Mouse (Mus musculus) brain, adult 2 months (tissue): ENCODE measurements around the gene Man2a1.
A peak's percentile ranks its signal among the peaks of the same experiment; 100 is the strongest.

Source experiments
- DNase-seq: peaks from one replicate; pipeline ENCODE4 v3.0.0; 2011; ENCODE audit warnings: low read depth, low spot score

Gene Man2a1

DNA sequence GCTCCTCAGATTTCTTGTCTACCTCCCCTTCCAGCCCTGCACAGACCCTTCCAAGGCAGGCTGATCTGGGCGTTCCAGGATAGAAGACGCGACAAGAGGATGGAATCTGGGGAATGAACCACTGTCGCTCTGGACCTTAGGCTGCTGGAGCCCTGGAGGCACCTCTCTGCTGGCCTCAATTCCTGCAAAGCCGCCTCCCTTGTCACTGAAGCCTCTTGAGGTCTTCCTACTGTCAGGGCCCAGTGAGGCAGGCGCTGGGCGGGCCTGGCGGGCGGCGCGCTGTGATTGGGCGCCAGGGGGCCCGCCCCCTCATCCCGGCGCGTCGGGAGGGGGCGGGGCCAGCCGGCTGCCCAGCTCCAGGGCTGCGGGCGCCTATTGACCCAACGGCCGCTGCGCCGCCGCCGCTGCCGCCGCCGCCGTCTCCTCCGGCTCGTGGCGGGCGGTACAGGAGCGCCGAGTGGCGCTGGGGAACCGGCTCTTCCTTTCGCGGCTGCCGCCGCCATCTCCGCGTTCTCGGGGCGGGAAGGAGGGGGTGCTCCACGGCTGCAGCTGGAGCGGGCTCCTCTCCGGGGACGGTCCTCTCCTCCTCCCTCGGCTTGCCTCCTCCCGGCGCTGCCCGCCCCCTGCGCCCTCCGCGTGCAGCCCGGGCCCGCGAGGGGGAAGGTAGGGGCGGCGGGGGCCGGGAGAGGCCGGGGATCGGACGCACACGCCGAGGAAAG is at the start of gene Man2a1:
Man2a1 (plus strand) TSS at position 365 of the 719 bp plus-strand sequence.
- peak; percentile 93 for DNase-seq

DNA sequence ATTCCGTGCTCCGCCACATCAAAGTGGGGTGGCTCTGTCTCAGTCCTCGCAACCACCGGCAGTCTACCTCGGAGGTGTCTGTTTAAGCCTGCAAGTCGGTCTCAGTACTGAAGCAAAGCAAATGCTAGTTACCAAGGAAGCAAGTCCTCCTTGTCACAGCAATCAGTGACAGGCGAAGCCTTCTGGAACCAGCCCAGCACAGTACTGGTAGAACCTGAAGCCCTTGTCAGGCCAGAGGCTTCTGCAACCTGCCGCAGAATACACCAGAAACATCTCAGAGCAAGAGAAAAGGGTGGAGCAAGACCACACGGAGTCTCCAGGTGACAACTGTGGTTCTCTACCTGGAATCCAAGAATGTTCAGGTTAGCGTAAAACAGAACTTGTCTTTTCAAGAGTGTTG is 47.2 kb upstream of the Man2a1 start:
- DNase-seq: no peak

DNA sequence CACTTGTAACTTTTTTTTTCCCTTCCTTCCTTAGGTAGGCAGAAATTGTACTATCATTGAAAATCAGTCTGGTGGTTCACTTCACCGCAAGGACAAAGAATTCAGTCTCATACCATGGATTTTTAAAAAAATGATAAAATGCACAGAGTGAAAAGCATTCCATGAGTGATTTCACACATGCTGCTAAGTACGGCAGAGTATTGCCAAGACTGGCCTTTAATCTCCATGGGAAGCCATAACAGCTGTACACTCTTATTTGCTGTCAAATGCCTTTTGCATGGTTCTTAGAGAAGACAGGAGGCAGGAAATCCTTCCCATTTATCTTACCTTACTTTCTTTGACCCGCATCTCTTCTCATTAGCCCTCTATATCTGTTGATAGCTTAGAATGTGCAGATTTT is 45.6 kb upstream of the Man2a1 start:
- no peak for DNase-seq

DNA sequence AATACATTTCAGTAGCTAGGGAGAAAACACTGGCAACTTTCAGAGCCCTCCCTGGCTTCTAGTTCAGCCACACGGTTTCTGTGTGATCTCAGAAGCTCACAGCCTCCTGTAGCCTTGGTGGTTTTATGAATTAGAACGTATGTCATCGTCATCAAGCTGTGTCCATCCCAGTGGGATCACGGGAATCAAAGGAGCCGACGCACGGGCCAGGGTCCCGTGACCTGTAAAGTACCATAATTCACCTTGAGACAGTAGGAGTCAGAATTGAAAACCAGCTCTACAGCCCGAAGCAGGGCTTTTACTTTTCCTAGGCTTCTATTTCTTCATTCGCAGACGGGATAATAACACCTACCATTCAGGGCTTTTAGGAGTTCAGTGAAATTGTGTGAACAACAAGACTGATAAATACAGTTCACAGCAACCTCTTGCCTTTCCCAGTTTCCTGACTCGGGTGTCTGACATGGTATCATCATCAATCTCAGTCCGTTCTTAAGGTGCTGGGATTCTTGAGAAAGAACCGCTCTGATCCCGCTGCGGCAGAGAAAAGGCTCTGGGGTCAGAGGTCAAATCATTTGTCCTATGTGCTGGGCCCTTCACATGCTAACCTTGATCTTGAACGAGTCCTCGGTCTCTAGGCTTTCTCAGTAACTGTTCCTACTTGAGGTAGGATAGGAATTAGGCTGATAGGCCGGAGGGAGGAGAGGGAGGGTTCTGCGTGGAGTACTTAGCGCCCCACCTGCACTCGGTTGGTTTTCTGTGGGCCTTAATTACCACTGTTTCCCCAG is 43.7 kb upstream of the Man2a1 start:
- no peak for DNase-seq

DNA sequence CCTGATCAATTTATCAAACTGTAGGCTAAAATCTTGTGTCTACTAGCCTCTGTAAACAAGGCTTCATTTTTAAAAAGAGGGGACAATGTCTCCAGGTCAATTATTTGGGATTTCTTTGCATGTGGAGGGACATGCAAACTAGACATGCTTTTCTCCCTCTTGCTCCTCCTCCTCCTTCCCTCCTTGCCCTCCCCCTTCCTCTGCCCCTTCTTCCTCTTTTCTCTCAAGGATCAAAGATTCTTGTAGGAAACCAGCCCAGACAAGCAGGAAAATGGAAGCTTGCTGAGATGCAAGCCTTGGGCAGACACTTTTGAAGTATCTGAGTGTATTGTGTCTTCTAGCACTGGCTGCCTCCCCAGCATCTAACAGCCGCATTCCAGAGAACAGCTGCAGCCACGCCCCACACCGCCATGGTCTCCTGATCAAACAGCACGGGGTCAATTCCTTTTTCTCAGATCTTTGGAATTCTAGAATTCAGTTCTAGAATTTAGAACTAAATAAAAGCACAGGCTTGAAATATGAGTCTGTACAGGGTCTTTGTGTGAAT is 41.5 kb upstream of the Man2a1 start:
- DNase-seq: no peak

DNA sequence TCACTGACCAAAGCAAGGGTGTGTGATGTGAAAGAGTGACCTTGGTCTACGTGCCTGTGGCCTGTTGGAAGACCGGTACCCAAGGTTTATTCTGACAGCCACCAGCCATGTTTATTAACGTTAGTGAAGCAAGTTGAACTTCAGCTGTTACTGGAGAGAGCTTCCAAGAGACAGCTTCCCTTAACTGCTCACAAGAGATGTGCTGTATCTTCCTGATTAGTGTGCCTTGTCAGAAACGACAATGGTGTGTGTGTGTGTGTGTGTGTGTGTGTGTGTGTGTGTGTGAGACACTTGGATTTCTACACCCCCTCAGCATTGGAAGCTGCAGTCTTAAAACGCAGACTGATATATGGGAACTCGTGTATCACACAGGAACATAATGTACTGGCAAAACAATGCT is 34.1 kb upstream of the Man2a1 start:
- DNase-seq: no peak

DNA sequence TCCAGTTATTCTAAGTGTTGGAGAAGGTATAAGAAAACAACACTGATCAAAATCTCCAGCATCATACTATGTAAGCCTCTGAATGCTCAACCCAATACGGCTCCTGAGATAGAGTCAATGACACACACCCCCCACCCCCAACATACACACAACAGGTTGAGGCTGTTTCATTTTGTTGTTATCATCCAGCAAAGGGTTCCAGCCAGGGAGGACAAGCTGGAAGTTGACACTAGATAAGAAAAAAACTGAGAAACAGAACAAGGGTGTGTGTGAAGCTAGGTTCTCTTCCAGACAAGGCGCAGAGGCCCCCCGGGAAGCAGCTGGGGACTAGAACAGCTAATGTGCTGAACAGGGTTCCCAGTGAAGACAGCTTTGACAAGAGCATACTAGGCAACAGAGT is 33.0 kb upstream of the Man2a1 start:
- no peak for DNase-seq

DNA sequence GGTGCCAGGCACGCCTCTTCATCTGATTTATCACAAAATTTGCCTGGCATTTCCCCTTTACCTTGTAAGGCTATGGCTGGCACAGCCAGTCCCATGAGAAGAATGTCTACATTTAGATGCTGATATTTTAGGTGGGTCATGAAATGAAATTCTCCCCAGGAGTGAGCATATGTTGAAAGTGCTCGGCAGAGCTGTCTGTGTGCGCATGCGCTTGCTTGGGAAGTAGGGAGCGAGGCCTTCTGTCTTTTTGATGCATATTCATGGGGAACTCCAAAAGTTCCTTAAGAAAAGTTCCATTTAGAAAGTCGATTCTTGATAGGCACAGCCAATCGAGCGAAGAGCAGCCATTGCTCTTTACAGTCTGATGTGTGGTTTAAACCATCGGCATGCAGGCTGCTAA is 26.6 kb upstream of the Man2a1 start:
- DNase-seq: peak; percentile 54

DNA sequence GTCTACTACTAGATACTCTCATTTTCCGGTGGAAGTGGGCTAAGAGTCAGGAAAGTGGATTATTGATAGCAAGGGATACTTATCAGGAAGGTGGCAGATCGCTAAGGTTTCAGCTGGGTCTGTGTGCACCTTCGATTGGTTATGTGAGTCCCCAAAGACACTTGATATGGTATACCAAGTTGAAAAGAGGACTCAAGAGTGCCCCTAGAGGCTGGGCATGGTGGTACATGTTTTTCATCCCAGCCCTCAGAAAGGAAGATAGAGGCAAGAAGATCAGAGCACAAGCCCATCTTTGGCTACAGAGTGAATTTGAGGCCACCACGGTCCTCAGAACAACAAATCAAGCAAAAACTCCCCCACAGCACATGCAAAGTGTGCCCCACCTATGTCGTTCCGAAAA is 25.3 kb upstream of the Man2a1 start:
- DNase-seq: no peak

DNA sequence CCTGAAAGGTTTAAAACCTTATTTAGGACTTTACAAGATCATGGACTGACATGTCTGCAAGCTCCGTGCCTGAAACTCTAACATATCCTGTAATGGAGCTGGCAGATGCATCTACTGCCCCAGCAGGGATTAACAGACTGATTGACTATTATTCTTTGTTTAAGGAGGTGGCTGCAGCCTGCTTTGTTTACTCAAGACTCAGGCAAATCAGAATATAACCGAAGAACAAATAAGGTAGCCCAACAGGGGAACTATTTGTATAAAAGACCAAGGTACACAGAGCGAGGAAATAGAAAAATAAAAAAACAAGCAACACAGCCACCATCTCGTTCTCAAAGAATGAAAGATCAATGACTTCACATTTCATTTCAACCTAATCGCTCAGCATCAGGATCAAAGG is 23.1 kb upstream of the Man2a1 start:
- DNase-seq: no peak

DNA sequence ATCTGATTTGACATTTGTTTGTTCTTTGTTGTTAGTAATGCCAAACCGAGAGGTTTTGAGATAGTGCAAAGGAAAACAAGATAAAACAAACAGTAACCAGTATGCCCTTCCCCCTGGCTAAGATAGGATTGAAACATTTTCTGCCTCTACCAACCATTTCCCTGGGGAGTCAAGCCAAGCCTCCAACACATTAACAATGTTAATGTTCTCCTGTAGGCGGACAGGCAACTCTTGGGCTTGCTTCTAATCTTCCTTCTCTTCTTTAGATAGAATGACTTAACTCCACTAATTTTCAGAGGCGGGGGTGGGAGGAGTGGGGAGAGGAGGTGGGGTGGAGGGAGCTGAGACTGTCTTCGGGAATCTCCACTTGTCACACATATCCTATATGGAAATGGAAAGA is 22.2 kb upstream of the Man2a1 start:
- peak; percentile 68 for DNase-seq

DNA sequence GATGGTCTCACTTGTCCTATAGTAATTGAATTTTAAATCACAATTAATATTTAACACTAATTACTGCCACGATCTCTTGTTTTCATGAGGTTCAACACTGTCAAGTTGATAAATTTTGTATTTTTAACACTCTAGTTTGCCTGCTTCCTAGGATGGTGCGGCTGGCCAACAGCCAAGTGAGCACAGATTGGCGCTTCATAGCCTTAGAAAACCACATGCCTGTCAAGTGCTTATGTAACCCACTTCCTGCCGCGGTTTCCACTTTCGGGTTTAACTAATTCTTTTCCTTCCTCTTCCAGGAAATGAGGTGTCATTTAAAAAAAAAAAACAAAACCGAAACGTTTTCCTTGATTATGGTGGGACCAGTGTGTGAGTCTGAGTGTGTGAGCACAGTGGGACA is 20.8 kb upstream of the Man2a1 start:
- peak; percentile 87 for DNase-seq

DNA sequence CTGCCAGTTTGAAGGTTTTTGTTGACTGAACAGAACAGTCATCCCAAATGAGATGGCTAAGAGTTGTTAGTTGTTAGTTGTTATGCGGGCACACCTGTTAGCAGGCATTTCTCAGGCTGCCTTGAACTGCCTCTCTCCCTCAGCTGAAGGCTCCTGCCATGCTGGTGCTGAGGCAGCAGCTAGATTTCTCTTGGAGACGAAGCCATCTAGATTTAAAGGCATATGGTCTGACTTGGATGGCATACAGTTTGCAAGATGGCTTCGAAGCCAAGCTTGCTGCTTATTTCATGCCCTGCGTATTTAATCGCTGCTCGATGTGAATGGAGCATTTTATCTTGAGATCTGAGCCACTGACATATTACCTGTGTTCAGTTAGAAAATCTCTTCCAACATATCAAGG is 19.4 kb upstream of the Man2a1 start:
- peak; percentile 26 for DNase-seq

DNA sequence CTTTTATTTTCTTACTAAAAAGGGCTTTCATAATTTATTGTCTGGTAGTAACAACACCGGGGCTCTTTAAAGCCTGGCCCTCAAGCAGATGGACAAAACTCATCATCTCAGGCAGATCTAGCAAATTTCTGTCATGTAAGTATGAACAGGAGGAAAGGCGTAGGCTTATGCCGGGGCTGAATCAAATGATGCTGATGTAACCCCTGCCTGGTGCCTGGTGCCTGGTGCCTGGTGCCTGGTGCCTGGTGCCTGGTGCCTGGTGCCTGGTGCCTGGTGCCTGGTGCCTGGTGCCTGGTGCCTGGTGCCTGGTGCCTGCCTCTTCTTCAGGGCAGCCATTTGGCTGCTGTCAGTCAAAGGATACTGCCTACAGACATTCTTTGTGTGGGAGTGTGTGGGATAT is 18.6 kb upstream of the Man2a1 start:
- peak; percentile 30 for DNase-seq

DNA sequence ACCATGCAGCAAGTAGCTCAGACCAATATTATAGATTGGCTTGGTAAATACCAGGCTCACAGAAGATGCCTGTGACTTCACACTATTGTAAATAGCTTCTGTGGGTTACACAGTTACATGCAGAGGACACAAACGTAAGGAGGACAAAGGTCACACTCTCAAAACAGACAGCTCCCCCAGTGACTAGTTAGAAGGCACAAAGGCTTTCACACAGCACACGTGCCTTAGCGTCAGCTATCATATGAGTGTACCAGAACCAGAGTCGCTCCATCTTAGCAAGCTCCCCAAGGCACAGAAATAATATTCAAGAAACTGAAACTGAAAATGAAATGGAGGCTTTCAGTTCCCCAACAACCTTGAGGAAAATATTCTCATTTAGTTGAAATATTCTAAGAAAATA is 10.1 kb upstream of the Man2a1 start:
- DNase-seq: no peak

DNA sequence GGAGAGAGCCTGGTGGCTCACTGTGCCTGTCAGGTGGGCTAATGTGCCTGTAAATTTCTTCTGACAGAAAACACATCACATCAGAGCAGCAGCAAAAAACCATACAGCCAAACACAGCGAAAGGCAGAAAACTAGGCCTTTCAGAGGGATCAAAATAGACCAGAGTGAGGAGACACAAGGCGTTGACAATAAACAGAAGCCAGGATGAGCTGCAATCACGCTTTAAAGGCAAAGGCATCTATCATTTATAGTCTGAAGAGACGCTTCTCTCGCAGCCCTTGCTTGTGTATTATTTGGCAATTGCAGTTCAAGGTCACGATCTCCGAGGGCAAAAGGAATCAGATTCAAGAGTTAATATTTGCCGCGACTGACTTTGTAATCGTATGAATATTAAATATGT is 9.2 kb upstream of the Man2a1 start:
- DNase-seq: peak; percentile 31

DNA sequence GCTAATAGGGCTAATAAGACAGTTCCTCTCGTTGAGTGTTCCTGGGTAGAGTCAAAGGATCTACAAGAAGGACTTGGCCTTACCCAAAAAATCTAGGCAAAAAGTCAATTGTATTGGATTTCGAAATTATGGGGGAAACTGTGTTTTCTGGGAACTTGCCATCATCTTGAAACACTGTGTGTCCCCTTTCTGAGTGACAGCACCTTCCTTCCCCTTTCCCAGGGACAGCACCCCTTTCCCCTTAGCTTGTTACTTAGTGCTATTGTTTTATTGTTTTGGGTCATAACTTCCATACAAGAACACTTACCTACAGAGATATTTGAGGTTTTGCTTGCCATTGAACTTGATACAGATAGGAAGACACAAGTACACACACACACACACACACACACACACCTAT is 8.2 kb upstream of the Man2a1 start:
- no peak for DNase-seq

DNA sequence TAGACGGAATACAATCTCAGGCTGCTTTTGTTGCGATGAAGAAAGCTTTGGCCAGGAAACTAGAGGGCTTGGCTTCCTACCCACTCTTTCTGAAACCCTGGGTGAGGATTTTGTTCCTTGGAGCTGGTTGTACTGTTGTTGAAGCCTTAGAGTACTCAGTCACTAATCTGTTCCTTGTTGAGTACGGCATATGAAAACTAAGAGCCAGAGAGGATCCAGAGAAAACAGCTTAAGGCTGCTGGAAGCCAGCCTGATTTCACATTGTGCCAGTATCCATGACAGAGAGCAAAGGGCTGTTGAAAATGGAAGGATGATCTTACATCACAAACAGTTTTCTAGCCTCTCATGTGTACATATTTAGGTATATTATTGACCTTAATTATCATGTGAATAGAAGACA is 7.7 kb upstream of the Man2a1 start:
- DNase-seq: no peak

DNA sequence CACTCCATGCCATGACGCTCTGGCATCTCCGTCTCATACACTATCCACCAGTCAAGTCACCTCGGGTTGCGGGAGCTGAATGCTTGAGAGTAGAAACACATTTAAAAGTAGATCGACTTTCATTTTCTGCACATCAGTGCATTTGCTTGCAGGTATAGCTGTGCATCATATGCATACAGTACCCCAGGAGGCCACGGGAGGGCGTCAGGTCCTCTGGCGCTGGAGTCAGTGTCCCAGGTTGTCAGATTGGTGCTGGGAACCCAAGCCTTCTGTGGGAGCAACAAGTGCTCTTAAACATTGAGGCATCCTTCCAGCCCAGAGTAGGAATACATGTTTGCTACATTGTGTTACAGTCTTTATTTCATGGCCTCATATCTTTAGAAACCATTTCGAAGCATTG is 2.8 kb upstream of the Man2a1 start:
- DNase-seq: no peak

DNA sequence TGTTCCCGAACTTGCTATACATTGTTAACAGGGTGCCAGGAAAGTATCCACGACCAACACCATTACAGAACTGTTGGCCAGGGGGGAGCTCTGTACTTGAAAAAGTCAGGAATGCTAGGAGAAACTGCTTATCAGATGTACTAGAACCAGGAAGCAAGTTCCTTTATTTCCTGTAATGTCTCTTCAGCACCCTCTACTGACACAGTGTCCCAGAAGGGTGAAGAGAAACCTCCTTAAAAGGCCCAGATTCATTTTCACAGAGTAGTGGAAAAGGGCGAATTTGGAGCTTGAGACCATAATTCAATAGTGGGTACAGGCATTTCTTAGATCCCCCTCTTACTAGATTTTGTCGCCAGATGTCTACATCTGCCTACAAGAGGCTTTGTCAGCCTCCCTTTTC is 620 bp upstream of the Man2a1 start:
- peak; percentile 87 for DNase-seq

DNA sequence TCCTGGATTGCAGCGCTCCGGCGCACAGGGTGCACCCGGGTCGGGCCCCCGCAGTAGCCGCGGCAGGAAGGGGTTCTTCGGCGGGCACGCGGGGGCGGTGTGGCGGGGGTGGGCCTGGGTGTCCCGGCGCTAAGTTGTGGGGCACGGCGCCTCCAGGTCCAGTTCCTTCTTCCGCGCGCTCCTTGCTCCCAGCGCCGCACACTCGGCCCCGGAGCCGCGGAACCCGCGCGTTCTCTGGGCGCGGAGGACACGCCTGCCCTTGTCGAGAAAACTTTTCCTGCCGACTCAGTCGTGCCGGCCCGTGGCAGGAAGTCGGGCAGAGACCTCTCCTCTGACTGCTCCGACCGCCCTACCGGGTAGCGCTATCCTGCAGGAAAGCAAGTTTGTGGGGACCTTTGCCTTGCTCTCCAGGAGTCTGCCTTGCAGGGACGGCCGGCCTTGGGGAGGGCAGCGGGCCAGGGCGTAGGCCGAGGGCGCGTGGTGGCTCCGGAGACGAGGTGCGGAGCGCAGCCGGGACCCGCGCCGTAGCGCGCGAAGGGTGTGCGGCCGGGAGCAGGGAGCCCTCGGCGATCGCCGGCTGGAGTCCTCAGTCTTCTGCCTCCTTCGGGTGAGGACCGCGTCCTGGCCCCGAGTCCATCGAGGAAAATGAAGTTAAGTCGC is 685 bp downstream of the Man2a1 start:
- peak; percentile 41 for DNase-seq

DNA sequence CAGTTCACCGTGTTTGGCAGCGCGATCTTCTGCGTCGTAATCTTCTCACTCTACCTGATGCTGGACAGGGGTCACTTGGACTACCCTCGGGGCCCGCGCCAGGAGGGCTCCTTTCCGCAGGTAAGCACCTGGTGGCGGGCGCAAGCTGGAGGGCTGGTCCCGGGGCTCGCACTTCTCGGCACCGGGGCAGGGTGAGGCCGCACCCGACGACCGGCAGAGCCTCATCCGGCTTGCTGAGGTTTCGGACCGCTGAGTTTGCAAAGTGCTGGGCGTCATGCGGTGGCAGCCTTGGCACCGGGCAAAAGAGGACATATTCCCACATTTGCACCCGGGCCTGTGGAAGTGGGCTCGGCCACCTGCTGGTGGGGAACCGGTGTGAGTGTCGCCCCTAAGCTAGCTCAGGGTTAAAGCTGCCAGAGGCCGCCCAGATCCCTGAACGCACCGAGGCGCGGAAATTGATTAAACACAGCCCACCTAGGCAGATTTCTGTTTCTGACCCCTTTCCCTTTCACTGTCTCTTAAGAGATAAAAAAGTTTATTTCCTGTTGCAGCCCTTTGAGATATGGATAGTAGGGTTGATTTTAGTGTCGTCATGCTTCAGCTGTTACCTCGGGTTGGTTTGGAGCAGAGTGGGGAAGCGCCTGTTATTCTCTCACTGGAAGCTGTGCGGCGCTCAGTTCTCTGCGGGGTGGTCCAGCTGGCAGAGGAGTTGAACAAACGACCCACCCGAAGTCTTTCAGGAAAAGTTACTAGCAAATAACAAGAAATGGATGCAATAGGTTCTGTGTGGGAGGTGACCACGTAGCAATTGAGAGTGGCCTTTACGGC is 1.4 kb downstream of the Man2a1 start:
- peak; percentile 82 for DNase-seq
